Mouse (Mus musculus): ENCODE data around the gene Bnip3. TPM values are rescaled to one million over a fixed set of nuclear protein-coding genes. Genes with fewer than 3 reads are reported as not detected.

Gene Bnip3
- total RNA-seq, 2 experiments from 2014 or later: 73.5 to 81.4 TPM

- no peak for DNase-seq
Observed at GRCm38 (mm10) chr7:138843421-138843820, 65.9 kb downstream of the Bnip3 start.

GRCm38 (mm10) chr7:138841436-138842151 is 67.7 kb downstream of the Bnip3 start:
- no peak for DNase-seq

Other genes with a start within 250 kb of the Bnip3 start
- 10 to 100 TPM; 55.6 to 59.7 TPM for gene Ppp2r2d, start 63.4 kb downstream of the Bnip3 start, total RNA-seq (2021)
- gene Mapk1ip1, start 63.2 kb downstream of the Bnip3 start, total RNA-seq (2021): 10 to 100 TPM; 12.5 to 14.4 TPM
- under 1 TPM in 1 of 2 experiments, not detected in 1; 0.27 TPM for gene Jakmip3, start 31.2 kb upstream of the Bnip3 start, total RNA-seq (2021)
- 1 to 10 TPM; 1.9 to 3.1 TPM for gene Dpysl4, start 176.5 kb upstream of the Bnip3 start, total RNA-seq (2021)